Mouse (Mus musculus): ENCODE results near the gene Taf1a.

Gene Taf1a

GRCm38 (mm10) chr1:183414081-183414727, 25.4 kb downstream of the Taf1a start:
- no peak for DNase-seq (ENCODE audit: low spot score in 2 of 2)

GRCm38 (mm10) chr1:183417873-183418272, 29.1 kb downstream of the Taf1a start, which contains the start of gene Hhipl2:
Hhipl2 (plus strand) TSS chr1:183418215.
- DNase-seq (ENCODE audit: low spot score in 2 of 2) = no peak

- no peak for DNase-seq (ENCODE audit: low spot score in 2 of 2)
These were observed 31.0 kb downstream of the Taf1a start for GRCm38 (mm10) chr1:183419741-183420140.

- no peak for DNase-seq (ENCODE audit: low spot score in 2 of 2)
These were observed 31.5 kb downstream of the Taf1a start for GRCm38 (mm10) chr1:183420296-183420695.

- no peak for DNase-seq (ENCODE audit: low spot score in 2 of 2)
These were observed 35.3 kb downstream of the Taf1a start for GRCm38 (mm10) chr1:183424100-183424499.

- DNase-seq (ENCODE audit: low spot score in 2 of 2) = no peak
These were observed 46.1 kb downstream of the Taf1a start for GRCm38 (mm10) chr1:183434918-183435317.

- peak; percentile 14 to 61 for DNase-seq (ENCODE audit: low spot score in 2 of 2)
These were observed 50.3 kb downstream of the Taf1a start for GRCm38 (mm10) chr1:183439036-183439435.

GRCm38 (mm10) chr1:183442015-183442774, 53.4 kb downstream of the Taf1a start:
- peak; percentile 36 to 88 for DNase-seq (ENCODE audit: low spot score in 2 of 2)

- DNase-seq (ENCODE audit: low spot score in 2 of 2) = no peak
These were observed 64.3 kb downstream of the Taf1a start for GRCm38 (mm10) chr1:183453066-183453465.

All from left cerebral cortex, adult 9 months (tissue).